Mouse (Mus musculus): ENCODE results near the gene Npas4. TPM values are rescaled to one million over a fixed set of nuclear protein-coding genes. Genes with fewer than 3 reads are reported as not detected.
"Not testable (repeated sequence)": the region's sequence is repeated elsewhere in the genome, so short reads cannot be mapped to it uniquely, and the experiment has no call there.

The Npas4 gene
- polyA plus RNA-seq, 1 experiment from 2014 or later = 0.08 TPM

GRCm38 (mm10) chr19:4989434-4990255 lies 471 bp downstream of the Npas4 start:
- 15% methylated on average over 44 of the region's 47 CpGs for WGBS
- H3K9ac ChIP-seq = peak overlapping the region; percentile 52
- H3K27ac ChIP-seq = no peak overlapping the region

GRCm38 (mm10) chr19:4989013-4989412 lies 1.1 kb downstream of the Npas4 start:
- H3K4me2 ChIP-seq (replicated peaks) = peak overlapping the region; percentile 60
- H3K27me3 ChIP-seq = peaks cover 100% of the 10 kb centered on the region
- H3K9ac ChIP-seq = peak overlapping the region; percentile 52; the same call in 1 of the 2 replicates
- ATAC-seq (ENCODE audit: low FRiP score) = no peak
- peak overlapping the region; percentile 42 for H3K4me3 ChIP-seq
- WGBS = 5% methylated on average over 13 of the region's 13 CpGs
- H3K27ac ChIP-seq = no peak overlapping the region
- H3K4me1 ChIP-seq = peaks cover 14% of the 10 kb centered on the region
- H3K9me3 ChIP-seq (replicated peaks) = no peaks in the 10 kb centered on the region
- H3K36me3 ChIP-seq = no peaks in the 10 kb centered on the region

More at GRCm38 (mm10) chr19:4989434-4990255, 471 bp downstream of the Npas4 start:
- H3K4me3 ChIP-seq = peak overlapping the region; percentile 42
- H3K36me3 ChIP-seq = no peaks in the 10 kb centered on the region
- H3K9me3 ChIP-seq (replicated peaks) = no peaks in the 10 kb centered on the region
- ATAC-seq (ENCODE audit: low FRiP score) = peak; percentile 73
- peak overlapping the region; percentile 60 for H3K4me2 ChIP-seq (replicated peaks)
- H3K27me3 ChIP-seq = peaks cover 98% of the 10 kb centered on the region
- H3K4me1 ChIP-seq = peaks cover 14% of the 10 kb centered on the region

- no peak for ATAC-seq (ENCODE audit: low FRiP score)
These were observed 8.3 kb downstream of the Npas4 start for GRCm38 (mm10) chr19:4981767-4982166.

GRCm38 (mm10) chr19:4968236-4968635 lies 21.9 kb downstream of the Npas4 start:
- Histone ChIP-seq H3K9me3 (replicated peaks) (no peaks in the 10 kb centered on the region), H3K9ac (no peak overlapping the region), H3K27me3 (no peaks in the 10 kb centered on the region), H3K4me2 (replicated peaks) (no peak overlapping the region), H3K4me3 (no peak overlapping the region), H3K27ac (no peak overlapping the region), H3K36me3 (peaks cover 38% of the 10 kb centered on the region), H3K4me1 (peaks cover 2% of the 10 kb centered on the region)
- 89% methylated on average over 2 of the region's 2 CpGs for WGBS
- ATAC-seq (ENCODE audit: low FRiP score) = no peak

More at GRCm38 (mm10) chr19:4981767-4982166, 8.3 kb downstream of the Npas4 start:
- H3K9ac ChIP-seq = no peak overlapping the region
- peaks cover 43% of the 10 kb centered on the region for H3K27me3 ChIP-seq
- no peaks in the 10 kb centered on the region for H3K36me3 ChIP-seq
- no peaks in the 10 kb centered on the region for H3K4me1 ChIP-seq
- H3K27ac ChIP-seq = no peak overlapping the region
- no peak overlapping the region for H3K4me2 ChIP-seq (replicated peaks)
- H3K4me3 ChIP-seq = no peak overlapping the region
- no peaks in the 10 kb centered on the region for H3K9me3 ChIP-seq (replicated peaks)

GRCm38 (mm10) chr19:4961928-4962601 lies 28.1 kb downstream of the Npas4 start, which contains the start of gene Mrpl11:
TSS of gene Mrpl11 (plus strand) at chr19:4962147.
- Histone ChIP-seq H3K4me1 (peaks cover 10% of the 10 kb centered on the region), H3K4me3 (peak within 1 kb of the TSS; percentile 79), H3K27me3 (peaks cover 7% of the 10 kb centered on the region), H3K27ac (peak within 1 kb of the TSS; percentile 77), H3K4me2 (replicated peaks) (peak within 1 kb of the TSS; percentile 84), H3K9ac (peak within 1 kb of the TSS; percentile 78), H3K9me3 (replicated peaks) (no peaks in the 10 kb centered on the region), H3K36me3 (peaks cover 26% of the 10 kb centered on the region)
- ATAC-seq (ENCODE audit: low FRiP score) = peak; percentile 98
- WGBS = under 1% methylated on average over 34 of the region's 34 CpGs

- not testable (repeated sequence) for H3K9me3 ChIP-seq (replicated peaks); H3K36me3 ChIP-seq; H3K27me3 ChIP-seq; H3K27ac ChIP-seq; H3K4me1 ChIP-seq; ATAC-seq (ENCODE audit: low FRiP score); H3K4me3 ChIP-seq; H3K4me2 ChIP-seq (replicated peaks); H3K9ac ChIP-seq
- 86% methylated on average over 9 of the region's 9 CpGs for WGBS
These were observed 41.5 kb downstream of the Npas4 start for GRCm38 (mm10) chr19:4948641-4949040.

- Histone ChIP-seq H3K4me1 (peaks cover 11% of the 10 kb centered on the region), H3K4me3 (no peak overlapping the region), H3K9ac (no peak overlapping the region), H3K27me3 (peaks cover 15% of the 10 kb centered on the region), H3K9me3 (replicated peaks) (no peaks in the 10 kb centered on the region), H3K27ac (no peak overlapping the region), H3K4me2 (replicated peaks) (no peak overlapping the region), H3K36me3 (no peaks in the 10 kb centered on the region)
- no peak for ATAC-seq (ENCODE audit: low FRiP score)
- 44% methylated on average over 6 of the region's 6 CpGs for whole genome bisulfite sequencing
These were observed 44.6 kb downstream of the Npas4 start for GRCm38 (mm10) chr19:4945540-4945939.

GRCm38 (mm10) chr19:4943253-4943588 lies 46.9 kb downstream of the Npas4 start:
- Histone ChIP-seq H3K9ac (peak overlapping the region; percentile 73; the same call in 1 of the 2 replicates), H3K36me3 (no peaks in the 10 kb centered on the region), H3K27ac (no peak overlapping the region), H3K4me1 (peaks cover 11% of the 10 kb centered on the region), H3K9me3 (replicated peaks) (no peaks in the 10 kb centered on the region), H3K4me2 (replicated peaks) (peak overlapping the region; percentile 90), H3K27me3 (peaks cover 19% of the 10 kb centered on the region), H3K4me3 (peak overlapping the region; percentile 68)
- no peak for ATAC-seq (ENCODE audit: low FRiP score)
- WGBS = 8% methylated on average over 13 of the region's 13 CpGs

- WGBS = under 1% methylated on average over 51 of the region's 55 CpGs
- peak; percentile 96 for ATAC-seq (ENCODE audit: low FRiP score)
- H3K9ac ChIP-seq = peak within 1 kb of the TSS; percentile 73
- peaks cover 19% of the 10 kb centered on the region for H3K27me3 ChIP-seq
- peak within 1 kb of the TSS; percentile 90 for H3K4me2 ChIP-seq (replicated peaks)
- H3K4me1 ChIP-seq = peaks cover 11% of the 10 kb centered on the region
- H3K9me3 ChIP-seq (replicated peaks) = no peaks in the 10 kb centered on the region
- H3K36me3 ChIP-seq = no peaks in the 10 kb centered on the region
- H3K27ac ChIP-seq = peak within 1 kb of the TSS; percentile 52; the same call in 1 of the 2 replicates
- peak within 1 kb of the TSS; percentile 68 for H3K4me3 ChIP-seq
These were observed 47.4 kb downstream of the Npas4 start, which contains the start of gene Peli3 for GRCm38 (mm10) chr19:4942551-4943252. TSS of gene Peli3 (minus strand) at chr19:4943127.

GRCm38 (mm10) chr19:4937444-4938310 lies 52.4 kb downstream of the Npas4 start:
- H3K4me2 ChIP-seq (replicated peaks) = no peak overlapping the region
- no peak overlapping the region for H3K9ac ChIP-seq
- 89% methylated on average over 17 of the region's 17 CpGs for WGBS
- no peak for ATAC-seq (ENCODE audit: low FRiP score)
- no peaks in the 10 kb centered on the region for H3K9me3 ChIP-seq (replicated peaks)
- 0 out of 2 replicates have a peak, but pooled peaks cover 3% of the 10 kb centered on the region for H3K36me3 ChIP-seq
- H3K27me3 ChIP-seq = peaks cover 19% of the 10 kb centered on the region
- H3K4me1 ChIP-seq = peaks cover 6% of the 10 kb centered on the region
- no peak overlapping the region for H3K4me3 ChIP-seq
- no peak overlapping the region for H3K27ac ChIP-seq

- H3K27ac ChIP-seq = no peak overlapping the region
- 86% methylated on average over 2 of the region's 2 CpGs for WGBS
These were observed 53.2 kb downstream of the Npas4 start for GRCm38 (mm10) chr19:4936896-4937295.

More at GRCm38 (mm10) chr19:4936896-4937295, 53.2 kb downstream of the Npas4 start:
- H3K36me3 ChIP-seq = 0 out of 2 replicates have a peak, but pooled peaks cover 3% of the 10 kb centered on the region
- H3K4me3 ChIP-seq = no peak overlapping the region
- peaks cover 16% of the 10 kb centered on the region for H3K27me3 ChIP-seq
- no peaks in the 10 kb centered on the region for H3K4me1 ChIP-seq
- H3K9me3 ChIP-seq (replicated peaks) = no peaks in the 10 kb centered on the region
- ATAC-seq (ENCODE audit: low FRiP score) = no peak
- H3K4me2 ChIP-seq (replicated peaks) = no peak overlapping the region
- no peak overlapping the region for H3K9ac ChIP-seq
